In genomic region chr19:4644271-4644670, GRCm38 (mm10) we compare ENCODE assay signal across 8 mouse cellular contexts. TPM values are rescaled to one million over a fixed set of nuclear protein-coding genes. Genes with fewer than 3 reads are reported as not detected.
DNase-seq lines count a peak whose midpoint lies in the region; ATAC-seq lines count a peak whose summit lies in the region.

No protein-coding gene starts in this region.

- DNase-seq in midbrain, embryonic 11.5 days (ENCODE audit: low spot score, missing footprints), result peak; percentile 87
- DNase-seq in brain, adult 2 months (ENCODE audit: low read depth, low spot score), result peak; percentile 94
- peak; percentile 57 to 66 for DNase-seq in frontal cortex, postnatal 25 days (ENCODE audit: low spot score in 2 of 2)
- DNase-seq in limb, embryonic 11.5 days (ENCODE audit: low spot score), result peak; percentile 51
- no peak for DNase-seq in thymus, postnatal 10 days (ENCODE audit: low spot score in 2 of 2)

- ATAC-seq in midbrain, embryonic 11.5 days (ENCODE audit: low FRiP score), result no peak
- ATAC-seq in midbrain, embryonic 16.5 days, result no peak
- ATAC-seq in limb, embryonic 11.5 days (ENCODE audit: insufficient number of reproducible peaks, low FRiP score, low TSS enrichment, low read depth), result no peak
- ATAC-seq in erythroid progenitor cell, adult 5-6 weeks (replicated peaks; ENCODE audit: low FRiP score, poor library complexity, severe bottlenecking), result no peak
- ATAC-seq in heart, embryonic 11.5 days (replicated peaks; ENCODE audit: insufficient number of reproducible peaks, low FRiP score, low TSS enrichment), result no peak

- H3K27ac ChIP-seq in midbrain, embryonic 11.5 days (ENCODE audit: low read depth, low read length), result no peak overlapping the region
- H3K27ac ChIP-seq in midbrain, embryonic 16.5 days (ENCODE audit: low read length), result no peak overlapping the region
- H3K27ac ChIP-seq in limb, embryonic 11.5 days (replicated peaks; ENCODE audit: low read depth, low read length), result no peak overlapping the region
- no peak overlapping the region for H3K27ac ChIP-seq in heart, embryonic 11.5 days (ENCODE audit: low read depth, low read length)

- no peaks in the 10 kb centered on the region for H3K27me3 ChIP-seq in midbrain, embryonic 11.5 days (ENCODE audit: control insufficient read depth, insufficient read depth, low read length)
- no peaks in the 10 kb centered on the region for H3K27me3 ChIP-seq in midbrain, embryonic 16.5 days (ENCODE audit: control insufficient read depth, insufficient read depth, low read depth, low read length)
- H3K27me3 ChIP-seq in limb, embryonic 11.5 days (ENCODE audit: control insufficient read depth, insufficient read depth, low read length), result no peaks in the 10 kb centered on the region
- 0 out of 2 replicates have a peak, but pooled peaks cover 2% of the 10 kb centered on the region for H3K27me3 ChIP-seq in heart, embryonic 11.5 days (ENCODE audit: control insufficient read depth, insufficient read depth, low read length)

- no peaks in the 10 kb centered on the region for H3K4me1 ChIP-seq in midbrain, embryonic 11.5 days (ENCODE audit: control insufficient read depth, insufficient read depth, low read length)
- no peaks in the 10 kb centered on the region for H3K4me1 ChIP-seq in midbrain, embryonic 16.5 days (ENCODE audit: control insufficient read depth, insufficient read depth, low read length)
- H3K4me1 ChIP-seq in limb, embryonic 11.5 days (ENCODE audit: control insufficient read depth, insufficient read depth, low read length), result no peaks in the 10 kb centered on the region
- 0 out of 2 replicates have a peak, but pooled peaks cover 3% of the 10 kb centered on the region for H3K4me1 ChIP-seq in heart, embryonic 11.5 days (ENCODE audit: control insufficient read depth, insufficient read depth, low read length)

- no peak overlapping the region for H3K4me3 ChIP-seq in midbrain, embryonic 11.5 days (ENCODE audit: low read depth, low read length)
- H3K4me3 ChIP-seq in midbrain, embryonic 16.5 days (ENCODE audit: low read depth, low read length), result no peak overlapping the region
- H3K4me3 ChIP-seq in limb, embryonic 11.5 days (ENCODE audit: low read depth, low read length), result no peak overlapping the region
- H3K4me3 ChIP-seq in heart, embryonic 11.5 days (ENCODE audit: low read depth, low read length), result no peak overlapping the region

- no peaks in the 10 kb centered on the region for H3K9me3 ChIP-seq in midbrain, embryonic 11.5 days (ENCODE audit: control insufficient read depth, low read length)
- H3K9me3 ChIP-seq in midbrain, embryonic 16.5 days (replicated peaks; ENCODE audit: control insufficient read depth, low read length, poor library complexity, severe bottlenecking), result no peaks in the 10 kb centered on the region
- no peaks in the 10 kb centered on the region for H3K9me3 ChIP-seq in limb, embryonic 11.5 days (ENCODE audit: control insufficient read depth, low read length)
- no peaks in the 10 kb centered on the region for H3K9me3 ChIP-seq in heart, embryonic 11.5 days (replicated peaks; ENCODE audit: control insufficient read depth, low read length)

- H3K4me2 ChIP-seq in midbrain, embryonic 11.5 days, result no peak overlapping the region
- no peak overlapping the region for H3K4me2 ChIP-seq in midbrain, embryonic 16.5 days (ENCODE audit: low read length)
- no peak overlapping the region for H3K4me2 ChIP-seq in limb, embryonic 11.5 days (ENCODE audit: low read depth, severe bottlenecking)
- no peak overlapping the region for H3K4me2 ChIP-seq in heart, embryonic 11.5 days

- whole genome bisulfite sequencing in midbrain, embryonic 11.5 days, result 43% methylated on average over 10 of the region's 10 CpGs
- WGBS in midbrain, embryonic 16.5 days, result 39% methylated on average over 10 of the region's 10 CpGs
- 41% methylated on average over 10 of the region's 10 CpGs for WGBS in limb, embryonic 11.5 days
- WGBS in heart, embryonic 11.5 days (ENCODE audit: insufficient replicate concordance), result 41% methylated on average over 10 of the region's 10 CpGs

- no peak overlapping the region for H3K9ac ChIP-seq in midbrain, embryonic 11.5 days (ENCODE audit: low read length)
- H3K9ac ChIP-seq in midbrain, embryonic 16.5 days (ENCODE audit: low read depth, low read length), result no peak overlapping the region
- H3K9ac ChIP-seq in limb, embryonic 11.5 days (ENCODE audit: low read length), result no peak overlapping the region
- H3K9ac ChIP-seq in heart, embryonic 11.5 days (ENCODE audit: low read depth, low read length), result no peak overlapping the region

- no peaks in the 10 kb centered on the region for H3K36me3 ChIP-seq in midbrain, embryonic 11.5 days (ENCODE audit: control insufficient read depth, insufficient read depth, low read length)
- no peaks in the 10 kb centered on the region for H3K36me3 ChIP-seq in midbrain, embryonic 16.5 days (ENCODE audit: control insufficient read depth, insufficient read depth, low read length)
- no peaks in the 10 kb centered on the region for H3K36me3 ChIP-seq in limb, embryonic 11.5 days (ENCODE audit: control insufficient read depth, insufficient read depth, low read length)
- H3K36me3 ChIP-seq in heart, embryonic 11.5 days (ENCODE audit: control insufficient read depth, insufficient read depth, low read length), result no peaks in the 10 kb centered on the region

RNA-seq across cellular contexts. Expression of gene Rce1, which starts 18.8 kb away (rescaled TPM):
- polyA plus RNA-seq in midbrain, embryonic 11.5 days (2014; fragmentation: Nextera tagmentation; extraction: Ambion mirVana), result 61.0 and 68.7 TPM in 2 replicates
- polyA plus RNA-seq in midbrain, embryonic 16.5 days (2015; fragmentation: Nextera tagmentation; extraction: Ambion mirVana), result 51.4 and 52.4 TPM in 2 replicates
- 68.5 and 75.2 TPM in 2 replicates for polyA plus RNA-seq in limb, embryonic 11.5 days (2014; fragmentation: Nextera tagmentation; extraction: Ambion mirVana)
- total RNA-seq in erythroid progenitor cell, adult 5-6 weeks (2015; ENCODE audit: low replicate concordance), result 21.6 and 26.4 TPM in 2 replicates
- total RNA-seq in erythroid progenitor cell, adult 5-6 weeks (2017; ENCODE audit: low replicate concordance), result 6.6 and 13.5 TPM in 2 replicates
- 39.0 and 39.9 TPM in 2 replicates for polyA plus RNA-seq in heart, embryonic 11.5 days (2014; fragmentation: Nextera tagmentation; extraction: Ambion mirVana)

RNA-seq across cellular contexts. Expression of gene Lrfn4, which starts 28.8 kb away (rescaled TPM):
- 7.5 and 7.6 TPM in 2 replicates for polyA plus RNA-seq in midbrain, embryonic 11.5 days (2014; fragmentation: Nextera tagmentation; extraction: Ambion mirVana)
- 10.4 and 11.3 TPM in 2 replicates for polyA plus RNA-seq in midbrain, embryonic 16.5 days (2015; fragmentation: Nextera tagmentation; extraction: Ambion mirVana)
- 8.9 and 9.1 TPM in 2 replicates for polyA plus RNA-seq in limb, embryonic 11.5 days (2014; fragmentation: Nextera tagmentation; extraction: Ambion mirVana)
- not detected in 2 replicates for total RNA-seq in erythroid progenitor cell, adult 5-6 weeks (2015; ENCODE audit: low replicate concordance)
- total RNA-seq in erythroid progenitor cell, adult 5-6 weeks (2017; ENCODE audit: low replicate concordance), result not detected in 2 replicates
- 4.7 TPM in 2 replicates for polyA plus RNA-seq in heart, embryonic 11.5 days (2014; fragmentation: Nextera tagmentation; extraction: Ambion mirVana)

RNA-seq across cellular contexts. Expression of gene Gm960, which starts 54.2 kb away (rescaled TPM):
- 2.3 and 3.4 TPM in 2 replicates for polyA plus RNA-seq in midbrain, embryonic 11.5 days (2014; fragmentation: Nextera tagmentation; extraction: Ambion mirVana)
- 5.4 and 6.6 TPM in 2 replicates for polyA plus RNA-seq in midbrain, embryonic 16.5 days (2015; fragmentation: Nextera tagmentation; extraction: Ambion mirVana)
- 2.9 and 5.0 TPM in 2 replicates for polyA plus RNA-seq in limb, embryonic 11.5 days (2014; fragmentation: Nextera tagmentation; extraction: Ambion mirVana)
- not detected in 2 replicates for total RNA-seq in erythroid progenitor cell, adult 5-6 weeks (2015; ENCODE audit: low replicate concordance)
- not detected in 2 replicates for total RNA-seq in erythroid progenitor cell, adult 5-6 weeks (2017; ENCODE audit: low replicate concordance)
- 1.2 TPM in 2 replicates for polyA plus RNA-seq in heart, embryonic 11.5 days (2014; fragmentation: Nextera tagmentation; extraction: Ambion mirVana)

Comparison
In these comparisons a context has a peak if more than half of its experiments do, and no peak if none do; other contexts are left out.
1. DNase-seq: peak in midbrain, embryonic 11.5 days (single experiment), brain, adult 2 months (single experiment), frontal cortex, postnatal 25 days (2 of 2) and limb, embryonic 11.5 days (single experiment); none in thymus, postnatal 10 days (0 of 2).